Mouse (Mus musculus) forebrain, embryonic 11.5 days (tissue): ENCODE measurements around the gene Il12a. TPM values are rescaled to one million over a fixed set of nuclear protein-coding genes. Genes with fewer than 3 reads are reported as not detected.
"Not testable (repeated sequence)": the region's sequence is repeated elsewhere in the genome, so short reads cannot be mapped to it uniquely, and the experiment has no call there.

Source experiments
- ATAC-seq: fragments of 200-750 bp; cut with Nextera tagmentation; replicated peaks from 2 replicates; pipeline ENCODE4 v1.8.0; 2017; ENCODE audit warnings: moderate TSS enrichment; ENCODE audit not compliant: low FRiP score
- DNase-seq: peaks from one replicate; pipeline ENCODE4 v3.0.0-alpha.2; 2017; ENCODE audit warnings: low spot score
- H3K27ac ChIP-seq: fragments of 300-500 bp; sonication (generic); 2 replicates; pipeline ENCODE4 v1.5.1; 2014; ENCODE audit warnings: low read depth, low read length
- H3K27me3 ChIP-seq: fragments of 300-500 bp; sonication (generic); 2 replicates; pipeline ENCODE4 v1.6.1; 2014; ENCODE audit warnings: mild to moderate bottlenecking, low read length, mixed read lengths; ENCODE audit not compliant: control insufficient read depth, insufficient read depth
- H3K36me3 ChIP-seq: fragments of 300-500 bp; sonication (generic); 2 replicates; pipeline ENCODE4 v1.6.1; 2014; ENCODE audit warnings: mild to moderate bottlenecking, low read length, moderate library complexity, mixed read lengths; ENCODE audit not compliant: control insufficient read depth, insufficient read depth
- H3K4me1 ChIP-seq: fragments of 300-500 bp; sonication (generic); replicated peaks from 2 replicates; pipeline ENCODE4 v1.6.1; 2014; ENCODE audit warnings: low read length, mixed read lengths; ENCODE audit not compliant: control insufficient read depth, insufficient read depth
- H3K4me2 ChIP-seq: fragments of 300-500 bp; sonication (generic); 2 replicates; pipeline ENCODE4 v1.6.1; 2014; ENCODE audit warnings: low read depth, mild to moderate bottlenecking, low read length, moderate library complexity, mixed read lengths; ENCODE audit not compliant: severe bottlenecking
- H3K4me3 ChIP-seq: fragments of 300-500 bp; sonication (generic); 2 replicates; pipeline ENCODE4 v1.5.1; 2014; ENCODE audit warnings: low read depth, low read length
- H3K9ac ChIP-seq: fragments of 300-500 bp; sonication (generic); 2 replicates; pipeline ENCODE4 v1.6.1; 2014; ENCODE audit warnings: low read length
- H3K9me3 ChIP-seq: fragments of 300-500 bp; sonication (generic); 2 replicates; pipeline ENCODE4 v1.6.1; 2016; ENCODE audit warnings: low read length, mixed read lengths; ENCODE audit not compliant: control insufficient read depth
- WGBS: fragments of 180-500 bp; shearing (Covaris S2); extraction: QIAGEN DNeasy Blood & Tissue Kit; methylation state at CpG from one replicate; pipeline ENCODE4 v1.1.7; 2014; 5-methylcytosine and 5-hydroxymethylcytosine counted together
- polyA plus RNA-seq: library from polyadenylated mRNA; unstranded; fragments of >200 nt; fragmentation: Nextera tagmentation; extraction: Ambion mirVana; gene quantifications from 2 replicates; pipeline ENCODE4 v1.2.1, GENCODE M21; 2014

The Il12a gene
- polyA plus RNA-seq, 1 experiment from 2014 or later = 0.31 TPM

- Histone ChIP-seq H3K4me1 (no peaks in the 10 kb centered on the region), H3K36me3 (no peaks in the 10 kb centered on the region), H3K9ac (no peak overlapping the region), H3K9me3 (no peaks in the 10 kb centered on the region), H3K27me3 (no peaks in the 10 kb centered on the region), H3K27ac (no peak overlapping the region), H3K4me3 (no peak overlapping the region), H3K4me2 (no peak overlapping the region)
- DNase-seq = no peak
- WGBS = 88% methylated on average over 9 of the region's 9 CpGs
- no peak for ATAC-seq
Observed at GRCm38 (mm10) chr3:68742718-68743471, 52.5 kb downstream of the Il12a start.

- no peak overlapping the region for H3K9ac ChIP-seq
- 84% methylated on average over 3 of the region's 3 CpGs for WGBS
- no peaks in the 10 kb centered on the region for H3K9me3 ChIP-seq
- H3K4me2 ChIP-seq = no peak overlapping the region
- DNase-seq (no peak), ATAC-seq (no peak)
- no peaks in the 10 kb centered on the region for H3K36me3 ChIP-seq
- no peaks in the 10 kb centered on the region for H3K4me1 ChIP-seq
- no peak overlapping the region for H3K27ac ChIP-seq
- H3K4me3 ChIP-seq = no peak overlapping the region
- no peaks in the 10 kb centered on the region for H3K27me3 ChIP-seq
Observed at GRCm38 (mm10) chr3:68743472-68743732, 53.0 kb downstream of the Il12a start.

DNA sequence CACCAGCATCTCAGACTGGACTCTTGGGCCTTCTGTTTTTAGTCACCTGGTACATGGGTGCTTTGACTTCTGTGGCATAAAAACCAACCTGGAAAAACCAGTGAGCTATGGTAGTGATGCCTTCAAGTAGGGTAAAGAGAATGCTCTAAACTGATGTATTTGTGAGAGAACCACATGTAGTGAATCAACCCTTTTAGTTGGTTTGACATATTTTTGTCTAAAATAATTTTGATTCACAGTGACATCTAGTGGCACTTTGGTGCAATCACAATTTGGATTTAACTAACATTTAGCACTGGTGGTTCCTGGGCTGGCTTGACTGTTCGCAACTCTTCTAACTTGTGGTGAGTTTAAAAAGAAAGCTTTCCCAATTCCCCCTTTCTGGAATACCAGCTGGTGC is 53.7 kb downstream of the Il12a start:
- H3K9me3 ChIP-seq = no peaks in the 10 kb centered on the region
- H3K4me3 ChIP-seq = no peak overlapping the region
- H3K9ac ChIP-seq = no peak overlapping the region
- 76% methylated on average over 1 of the region's 1 CpGs for WGBS
- H3K4me1 ChIP-seq = no peaks in the 10 kb centered on the region
- ATAC-seq (no peak), DNase-seq (no peak)
- no peak overlapping the region for H3K4me2 ChIP-seq
- H3K27me3 ChIP-seq = no peaks in the 10 kb centered on the region
- H3K27ac ChIP-seq = no peak overlapping the region
- H3K36me3 ChIP-seq = no peaks in the 10 kb centered on the region

- ATAC-seq = no peak
- DNase-seq = no peak
- no peaks in the 10 kb centered on the region for H3K4me1 ChIP-seq
- no peak overlapping the region for H3K9ac ChIP-seq
- H3K36me3 ChIP-seq = no peaks in the 10 kb centered on the region
- H3K27ac ChIP-seq = no peak overlapping the region
- H3K9me3 ChIP-seq = no peaks in the 10 kb centered on the region
- 90% methylated on average over 5 of the region's 5 CpGs for WGBS
- H3K4me2 ChIP-seq = no peak overlapping the region
- no peak overlapping the region for H3K4me3 ChIP-seq
- H3K27me3 ChIP-seq = no peaks in the 10 kb centered on the region
Observed at GRCm38 (mm10) chr3:68745033-68745432, 54.6 kb downstream of the Il12a start.

DNA sequence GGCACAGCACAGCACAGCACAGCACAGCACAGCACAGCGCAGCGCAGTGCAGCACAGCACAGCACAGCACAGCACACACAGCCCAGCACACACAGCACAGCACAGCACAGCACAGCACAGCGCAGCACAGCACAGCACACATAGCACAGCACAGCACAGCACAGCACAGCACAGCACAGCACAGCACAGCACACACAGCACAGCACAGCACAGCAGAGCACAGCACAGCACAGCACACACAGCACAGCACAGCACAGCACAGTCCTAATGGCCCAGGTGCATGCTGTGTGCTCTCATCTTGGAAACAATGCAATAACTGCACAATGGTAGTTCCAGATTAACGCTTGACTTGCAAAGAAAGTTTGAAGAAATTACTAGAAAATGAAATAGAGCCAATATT is 55.8 kb downstream of the Il12a start:
- 87% methylated on average over 4 of the region's 4 CpGs for WGBS
- H3K4me3 ChIP-seq, H3K9ac ChIP-seq: not testable (repeated sequence)

More for the DNA sequence above, 55.8 kb downstream of the Il12a start:
- not testable (repeated sequence) for H3K4me1 ChIP-seq, H3K9me3 ChIP-seq, H3K27me3 ChIP-seq, H3K36me3 ChIP-seq, DNase-seq, H3K27ac ChIP-seq, ATAC-seq, H3K4me2 ChIP-seq

Other genes starting within 250 kb of the Il12a start
- gene 1110032F04Rik, start 178.9 kb downstream of the Il12a start, polyA plus RNA-seq = 1.3 and 1.9 TPM in 2 replicates